Mouse (Mus musculus) E14TG2a.4 (cell line): Measurements from ENCODE around the gene Tns4.

Experiments used
- CTCF ChIP-seq: conservative IDR thresholded peaks from 2 replicates; pipeline ENCODE4 v1.5.1; 2014; ENCODE audit warnings: low read length
- NANOG ChIP-seq: IDR thresholded peaks from 2 replicates; pipeline ENCODE4 v1.6.1; 2014; ENCODE audit warnings: borderline replicate concordance, low read length, mixed read lengths
- POU5F1 ChIP-seq: IDR thresholded peaks from 2 replicates; pipeline ENCODE4 v1.6.1; 2014; ENCODE audit warnings: low read length, borderline replicate concordance

GRCm38 (mm10) chr11:99104609-99105410 lies 15.7 kb upstream of the Tns4 start:
- TF ChIP-seq CTCF (no peak), NANOG (no peak), POU5F1 (no peak)
